Mouse (Mus musculus): Measurements from ENCODE around the gene Nrip3.

GRCm38 (mm10) chr7:109723697-109724096 is 58.1 kb downstream of the Nrip3 start, which contains the start of gene BC051019:
- no peak for TF ChIP-seq POLR2A (IDR thresholded peaks at IDR 0.05; ENCODE audit: low read depth, low read length)
- TF ChIP-seq CTCF (IDR thresholded peaks at IDR 0.05; ENCODE audit: extremely low read depth, insufficient read depth, insufficient read length, insufficient replicate concordance): no peak
